Mouse (Mus musculus) urinary bladder, adult 2 months (tissue): ENCODE results near the gene Snd1. TPM values are rescaled to one million over a fixed set of nuclear protein-coding genes. Genes with fewer than 3 reads are reported as not detected.

Experiments
- DNase-seq: peaks from one replicate; pipeline ENCODE4 v3.0.0; 2022; ENCODE audit warnings: low spot score
- polyA plus RNA-seq: library from polyadenylated mRNA; depleted of rRNA; stranded (reverse); fragments of >200 nt; gene quantifications from 2 replicates; pipeline ENCODE4 v1.2.3, GENCODE M21; 2012

Gene Snd1
- polyA plus RNA-seq, 1 experiment: 94.2 TPM

DNA sequence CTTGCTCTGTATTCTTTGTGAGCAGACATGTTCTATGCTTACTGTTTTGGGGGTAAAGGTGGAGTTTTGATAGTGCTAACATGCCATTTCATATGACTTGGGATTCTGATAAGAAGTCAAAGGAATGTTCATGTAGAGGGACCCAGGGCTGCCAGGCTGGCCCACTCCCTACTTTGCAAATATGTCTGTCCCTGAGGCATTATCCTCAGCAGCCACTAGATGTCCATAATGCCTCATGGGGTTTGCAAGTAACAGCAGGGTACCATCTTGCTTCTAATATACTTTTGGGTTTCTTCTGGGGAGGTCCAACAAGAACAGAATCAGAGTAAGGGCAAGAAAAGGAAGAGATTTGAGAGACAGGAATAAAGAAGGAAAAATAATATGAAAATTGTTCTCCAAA is 361.7 kb downstream of the Snd1 start:
- no peak for DNase-seq

DNA sequence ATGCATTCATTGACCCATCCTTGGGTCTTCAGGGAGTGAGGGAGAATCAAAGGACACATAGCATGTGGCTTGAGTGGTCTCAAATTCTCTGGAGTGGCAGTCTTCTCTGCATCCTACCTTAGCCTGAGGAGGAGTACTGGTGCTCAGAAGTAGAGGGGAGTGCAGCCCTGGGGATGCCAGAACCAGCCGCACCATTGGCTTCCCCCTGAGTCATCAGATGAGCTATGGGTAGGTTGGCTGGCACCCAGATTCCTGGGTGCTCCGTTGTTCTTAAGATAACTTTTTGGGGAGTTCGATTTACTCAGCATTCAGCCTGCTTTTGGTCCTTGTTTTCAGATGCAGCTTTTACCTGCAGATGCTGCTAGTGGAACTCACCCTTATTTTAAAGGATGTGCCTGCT is 366.6 kb downstream of the Snd1 start:
- DNase-seq: no peak

DNA sequence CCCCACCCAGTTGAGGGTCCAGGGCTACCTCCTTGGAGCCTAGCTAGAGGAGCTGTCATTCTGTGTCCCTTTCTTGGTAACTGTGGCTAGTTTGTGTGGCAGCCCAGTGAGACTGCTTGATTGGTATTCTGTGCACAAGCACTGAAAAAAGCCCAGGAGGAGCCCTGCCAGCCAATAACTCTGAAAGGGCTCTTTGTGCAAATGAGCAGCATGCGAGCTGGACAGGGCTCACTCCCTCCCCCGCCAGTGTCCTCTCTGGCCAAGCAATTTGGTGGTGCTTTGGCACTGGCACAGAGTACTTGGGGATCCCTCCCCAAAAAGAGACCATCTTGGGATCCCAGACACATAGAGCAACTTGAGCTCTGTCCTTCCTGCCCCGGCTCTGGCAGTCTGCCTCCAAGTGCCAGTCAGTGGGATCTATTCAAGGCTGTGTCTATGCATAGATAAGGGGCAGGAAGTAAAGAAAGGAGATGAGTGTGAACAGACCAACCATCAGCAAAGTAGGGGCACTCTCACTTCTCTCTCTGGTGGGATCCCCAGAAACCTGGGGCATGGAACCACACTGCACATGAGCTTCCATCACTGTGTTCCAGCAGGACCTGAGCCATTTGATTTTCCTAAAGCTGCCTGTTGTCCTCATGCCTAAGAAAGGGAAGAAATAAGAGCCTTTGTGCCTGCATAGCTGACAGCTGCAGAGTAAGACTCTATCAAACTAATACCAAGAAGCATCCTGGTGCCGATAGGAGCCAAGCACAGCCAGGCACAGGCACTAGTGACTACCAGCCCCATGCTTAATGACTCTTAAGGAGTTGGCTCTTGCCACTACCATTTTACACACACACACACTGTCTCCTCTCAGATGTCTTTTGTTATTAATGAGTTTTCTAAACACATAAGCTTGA is 367.7 kb downstream of the Snd1 start:
- DNase-seq: no peak

DNA sequence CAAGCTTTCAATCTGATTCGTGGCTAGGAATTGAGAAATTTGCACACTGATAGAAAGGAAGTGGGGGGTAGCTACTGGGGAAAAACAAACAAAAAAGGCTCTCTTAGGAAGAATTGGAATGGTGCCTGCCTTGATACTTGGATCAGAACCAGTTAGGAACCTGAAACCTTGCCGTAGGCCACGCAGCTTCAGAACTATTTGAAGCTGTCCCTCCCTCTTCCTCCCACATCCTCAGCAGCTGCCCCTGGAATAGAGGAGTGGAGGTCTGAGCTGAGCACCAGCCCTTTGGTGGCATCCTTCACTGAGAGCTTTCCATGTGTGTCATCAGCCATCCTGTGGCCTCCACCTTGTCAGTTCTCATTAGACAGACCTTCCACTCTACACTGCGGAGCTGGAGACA is 370.7 kb downstream of the Snd1 start:
- no peak for DNase-seq

DNA sequence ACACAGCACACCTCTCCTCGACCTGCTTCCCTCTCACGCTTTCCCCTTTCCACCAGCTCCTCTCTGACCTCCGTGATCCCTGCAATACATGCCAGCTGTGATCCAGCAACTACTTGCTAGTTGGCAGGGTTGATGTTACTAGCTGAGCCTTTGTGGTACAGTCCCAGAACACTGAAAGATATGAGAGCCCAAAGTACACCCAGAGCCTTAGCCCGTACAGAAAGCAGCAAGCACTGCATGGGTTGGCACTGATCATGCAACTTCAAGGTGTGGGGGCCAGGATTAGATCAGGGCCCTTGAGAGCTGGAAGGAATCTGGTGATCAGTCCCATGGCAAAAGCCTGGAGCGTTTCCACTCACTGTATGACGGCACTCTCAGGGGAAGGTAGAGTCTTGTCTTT is 372.7 kb downstream of the Snd1 start:
- no peak for DNase-seq

DNA sequence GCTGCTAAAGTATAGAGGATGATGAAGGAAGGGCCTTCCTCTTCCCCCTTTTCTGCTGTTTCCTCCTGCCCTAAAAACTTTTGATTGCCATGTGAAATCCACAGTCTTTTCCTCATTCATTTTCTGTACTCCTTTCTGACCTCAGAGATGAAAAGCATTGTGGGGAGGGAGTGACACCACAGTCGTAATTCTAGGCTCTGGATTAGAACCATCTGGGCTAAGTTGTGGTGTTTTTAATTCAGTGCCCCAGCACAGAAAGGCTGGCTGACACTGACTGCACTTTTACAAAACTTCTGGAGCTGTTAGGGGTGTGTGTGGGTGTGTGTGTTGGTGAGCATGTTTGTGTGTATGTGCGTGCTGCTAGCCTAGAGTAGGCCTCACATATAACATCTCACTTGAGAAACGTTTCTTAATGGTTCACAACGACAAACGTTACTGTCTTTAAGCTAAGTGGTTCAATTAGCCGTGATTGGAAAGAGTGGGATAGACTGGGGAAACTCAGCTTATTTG is 373.4 kb downstream of the Snd1 start:
- no peak for DNase-seq

DNA sequence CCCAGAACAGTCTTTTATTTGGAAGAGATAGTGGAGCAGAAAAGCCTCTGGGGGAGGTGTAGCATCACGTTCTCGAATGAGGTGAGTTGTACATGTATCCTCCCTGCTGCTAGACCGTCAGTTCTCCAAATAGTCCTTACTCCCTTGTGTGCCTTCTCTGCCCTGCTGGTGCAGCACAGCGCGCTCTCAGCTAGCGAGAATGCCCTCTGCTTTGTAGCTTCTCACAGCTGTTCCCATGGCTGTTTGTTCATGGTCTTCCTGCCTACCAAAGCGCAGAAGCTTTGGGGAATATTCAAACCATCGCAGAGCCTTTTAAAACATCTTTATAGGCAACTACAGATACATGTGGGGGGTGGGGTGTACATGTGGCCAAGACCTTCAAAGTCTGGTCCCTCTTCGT is 374.0 kb downstream of the Snd1 start:
- DNase-seq: no peak

DNA sequence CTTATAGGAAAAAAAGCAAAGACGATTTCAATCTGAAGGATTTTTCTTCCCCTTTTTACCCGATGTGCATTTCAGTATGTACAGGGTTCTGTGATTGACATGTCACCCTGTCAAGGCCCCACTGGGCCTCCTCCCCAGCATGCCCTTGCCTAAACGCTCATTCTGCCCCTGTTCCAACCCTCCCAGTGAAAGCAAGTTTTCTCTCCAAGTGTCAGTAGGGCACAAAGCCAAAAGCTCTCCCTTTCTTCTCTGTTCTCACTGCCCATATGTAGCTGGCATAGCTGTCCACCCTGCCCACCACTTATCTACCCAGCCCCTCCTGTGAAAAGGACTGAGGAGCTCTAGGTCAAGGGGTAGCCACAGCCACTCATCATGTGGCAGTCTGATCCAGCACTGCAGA is 374.4 kb downstream of the Snd1 start:
- DNase-seq: no peak

DNA sequence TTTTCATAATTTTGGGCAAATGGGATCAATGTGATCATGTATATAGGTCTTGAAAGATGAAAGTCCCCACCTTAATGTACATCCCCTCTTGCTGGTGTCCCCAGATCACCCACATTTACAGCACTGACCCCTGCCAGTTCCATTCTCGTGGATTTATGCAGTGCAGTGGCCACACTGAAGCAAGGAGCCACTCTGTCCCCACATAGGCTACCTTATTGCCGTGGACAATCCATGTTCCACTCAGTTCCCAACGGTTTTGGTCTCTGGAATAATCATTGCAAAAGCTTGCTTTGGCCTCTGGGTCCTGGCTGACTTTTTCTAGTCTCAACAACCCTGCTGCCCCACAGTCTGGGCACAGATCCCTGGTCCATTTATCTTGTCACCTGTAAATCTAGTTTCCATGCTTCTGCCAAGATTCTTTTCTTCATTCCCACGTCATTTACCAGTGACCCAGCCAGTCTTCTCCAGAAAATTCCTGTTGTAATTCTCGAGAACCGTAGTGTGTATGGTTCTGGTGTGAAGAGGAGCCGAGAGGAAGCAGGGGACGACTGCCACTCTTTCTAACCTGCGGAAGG is 375.5 kb downstream of the Snd1 start:
- no peak for DNase-seq

DNA sequence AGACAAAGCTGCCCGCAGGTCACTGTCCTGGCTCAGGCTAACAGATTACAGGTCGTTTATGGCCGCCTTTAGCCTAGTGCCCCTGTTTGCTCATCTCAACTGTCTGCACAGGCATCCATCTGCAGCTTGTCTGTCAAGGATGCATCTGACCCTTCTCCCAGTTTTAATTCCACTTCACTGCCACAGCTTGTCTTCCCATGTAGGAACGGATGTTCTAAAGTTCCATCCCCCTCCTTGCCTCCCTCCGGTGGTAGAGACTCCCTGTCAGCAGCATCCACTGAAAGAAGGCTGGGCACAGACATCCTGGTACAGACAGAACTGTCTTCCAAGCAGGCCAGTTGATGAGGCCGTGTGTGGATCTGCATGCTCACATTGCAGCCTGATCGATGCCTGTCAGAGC is 377.4 kb downstream of the Snd1 start:
- no peak for DNase-seq

DNA sequence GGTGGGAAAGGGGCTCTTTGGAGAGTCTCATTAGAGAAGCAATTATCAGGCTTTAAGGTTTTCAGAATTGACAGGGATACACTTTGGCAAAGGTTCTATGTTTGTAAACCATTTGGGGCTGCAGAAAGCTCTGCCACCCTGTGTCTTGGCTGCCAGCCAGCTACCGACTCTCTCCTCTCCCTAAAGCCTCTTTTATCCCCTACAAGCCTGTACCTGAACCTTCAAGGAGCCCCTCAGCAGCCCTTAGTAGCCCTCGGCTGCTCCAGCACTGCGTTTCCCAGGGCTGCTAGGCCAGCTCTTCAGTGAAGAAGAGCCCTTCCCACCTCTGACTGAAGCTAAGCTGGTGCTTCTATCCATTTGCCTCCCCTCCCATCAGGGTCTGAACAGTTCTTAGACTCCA is 378.2 kb downstream of the Snd1 start:
- no peak for DNase-seq

DNA sequence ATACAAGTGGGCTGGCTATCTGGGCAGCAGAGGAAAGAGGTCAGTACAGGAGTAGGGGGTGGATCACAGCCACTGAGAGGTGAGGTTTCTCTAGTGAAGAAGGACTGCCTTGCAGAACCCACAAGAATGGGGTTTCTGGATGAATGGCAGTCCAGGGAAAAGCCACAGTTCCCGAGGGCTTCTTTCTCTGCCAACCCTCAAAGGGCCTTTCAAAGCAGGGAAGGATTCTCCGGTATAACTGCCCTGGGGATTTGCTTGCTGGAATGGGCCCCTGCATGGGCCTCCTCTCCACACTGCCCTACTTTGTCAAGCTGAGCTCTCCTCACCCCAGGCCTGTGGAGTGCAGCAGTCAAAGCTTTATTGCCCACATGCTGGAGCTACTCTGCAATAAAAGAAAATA is 378.7 kb downstream of the Snd1 start:
- DNase-seq: no peak

DNA sequence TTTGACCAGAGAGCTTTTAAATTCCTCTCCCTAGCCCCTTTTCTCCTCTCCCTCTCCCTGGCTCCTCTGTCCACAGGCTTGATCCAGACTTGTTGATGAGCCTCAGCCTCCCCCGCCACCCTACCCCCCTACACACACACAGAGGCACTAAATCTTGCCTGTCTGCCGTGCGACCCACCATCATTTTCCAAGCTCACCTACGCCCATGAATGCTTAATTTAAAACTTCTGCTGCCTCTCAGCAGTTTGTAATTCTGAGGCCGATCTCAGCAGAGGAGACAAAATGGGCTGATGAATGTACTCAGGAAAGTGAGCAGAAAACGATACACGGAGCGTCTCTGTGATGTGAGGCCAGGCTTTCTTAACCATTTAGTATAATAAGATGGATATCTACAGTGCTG is 379.7 kb downstream of the Snd1 start:
- DNase-seq: no peak

DNA sequence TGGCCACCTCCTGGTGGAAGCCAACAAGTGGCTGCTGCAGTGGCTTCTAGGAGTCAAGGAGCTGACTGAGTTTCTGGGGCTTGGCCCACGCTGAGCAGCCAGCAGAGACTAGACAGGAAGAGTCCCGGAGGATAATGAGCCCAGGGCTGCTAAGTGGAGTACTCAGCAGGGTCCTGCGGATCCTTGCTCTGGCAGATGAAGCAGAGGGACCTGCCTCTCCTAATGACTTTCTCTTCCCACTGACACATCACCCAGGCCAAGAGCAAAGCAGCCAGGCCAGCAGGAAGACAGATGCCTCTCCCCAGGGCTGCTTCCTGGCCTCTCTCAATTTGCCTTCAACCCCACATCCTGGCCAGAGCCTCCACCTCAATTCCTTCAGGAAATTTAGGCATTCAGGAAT is 380.5 kb downstream of the Snd1 start:
- no peak for DNase-seq

DNA sequence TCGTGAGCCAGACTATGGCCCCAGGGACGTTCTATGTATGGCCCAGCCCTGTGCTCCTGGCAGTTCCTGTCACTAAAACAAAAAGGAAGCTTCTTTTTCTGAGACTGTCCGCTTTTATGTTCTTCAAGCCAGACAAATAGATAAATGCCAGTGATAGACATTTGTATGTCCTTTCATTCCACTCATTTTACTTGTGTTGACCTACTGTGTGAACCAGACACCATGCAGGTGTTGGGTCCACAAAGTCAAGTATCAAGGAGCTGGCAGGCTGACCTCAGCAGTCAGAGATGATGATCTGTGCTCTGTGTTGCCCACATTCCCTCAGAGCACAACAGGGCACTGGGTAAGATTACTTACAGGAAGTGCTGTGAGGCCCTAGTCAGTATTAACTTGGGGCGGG is 381.9 kb downstream of the Snd1 start:
- DNase-seq: no peak

DNA sequence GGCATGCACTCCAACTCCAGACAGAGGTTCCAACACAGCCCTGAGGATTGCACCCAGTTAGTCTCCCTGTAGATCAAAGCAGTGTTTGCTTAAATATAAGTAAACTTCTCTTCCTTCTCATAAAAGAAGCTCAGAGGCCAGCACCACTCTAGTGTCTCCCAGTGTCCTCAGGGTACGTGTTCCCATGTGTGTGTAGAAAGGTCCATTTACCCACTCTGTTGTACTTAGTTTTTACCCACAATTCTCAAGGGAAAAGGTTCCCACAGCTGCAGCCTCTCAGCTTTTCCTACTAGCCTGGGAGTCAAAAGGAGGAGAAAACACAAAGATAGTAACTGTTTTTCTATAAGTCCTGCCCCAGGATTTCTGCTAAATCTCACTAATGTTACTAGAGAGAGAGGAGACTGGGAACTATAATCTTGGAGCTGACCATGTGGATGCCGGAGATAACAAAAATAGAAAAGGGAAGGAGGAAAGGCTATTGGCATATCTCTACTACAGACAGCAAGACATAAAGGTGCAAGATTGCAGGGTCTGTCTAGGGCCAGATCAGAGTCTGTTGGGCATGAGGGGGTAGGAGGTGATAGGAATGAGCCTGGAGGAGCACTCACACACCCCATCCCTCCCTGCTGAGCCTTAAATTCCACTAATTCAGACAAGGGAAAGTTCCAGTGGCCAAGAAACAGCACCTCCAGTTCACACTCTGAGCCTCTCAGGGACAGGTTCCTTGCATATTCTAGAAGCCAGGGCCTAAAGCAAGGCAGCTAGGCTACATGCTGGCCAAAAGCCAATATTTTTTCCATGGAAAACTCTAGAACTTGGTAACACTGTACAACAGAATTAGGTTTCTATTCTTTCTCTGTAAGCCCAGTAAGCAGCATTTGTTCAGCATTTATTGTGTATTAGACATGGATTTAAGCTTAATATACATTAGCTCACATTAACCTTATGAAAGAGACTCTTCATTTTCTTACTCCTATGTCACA is 382.6 kb downstream of the Snd1 start:
- no peak for DNase-seq

DNA sequence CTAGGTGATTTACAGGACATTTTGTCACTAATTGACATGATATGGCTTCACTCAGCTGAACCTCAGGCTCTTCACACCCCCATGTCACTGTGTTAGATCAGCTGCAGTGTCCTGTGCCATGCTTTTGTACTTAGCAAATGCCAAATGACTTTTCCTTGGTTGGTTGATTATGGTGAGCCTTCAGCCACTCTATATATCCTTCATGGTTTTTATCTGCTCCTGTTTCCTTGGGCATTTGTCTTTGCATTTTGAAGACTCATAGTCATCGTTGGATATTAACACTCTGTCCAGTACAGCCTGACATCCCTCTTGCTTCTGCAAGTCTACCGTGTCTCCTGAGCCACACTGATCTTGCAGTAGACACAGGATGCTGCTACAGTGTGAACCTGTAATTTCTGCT is 384.2 kb downstream of the Snd1 start:
- DNase-seq: no peak

DNA sequence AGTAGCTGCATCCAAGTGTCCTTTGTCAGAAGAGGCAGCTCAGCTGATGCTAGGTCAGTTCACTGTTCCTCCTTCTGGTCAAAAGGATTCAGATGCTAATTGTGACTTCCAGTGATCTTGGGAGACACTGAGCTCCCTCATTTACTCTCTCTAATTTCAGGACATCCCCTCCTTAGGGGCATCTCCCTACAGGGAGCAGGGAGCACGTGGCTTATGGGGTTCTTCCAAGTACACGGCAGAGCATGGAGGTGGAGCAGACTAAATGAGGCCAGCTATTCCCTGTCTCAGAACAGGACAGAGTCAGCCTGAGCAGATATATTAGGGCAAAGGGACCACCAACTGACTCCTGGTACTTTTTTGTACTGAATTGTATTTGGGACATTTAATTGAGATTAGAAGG is 385.5 kb downstream of the Snd1 start:
- DNase-seq: no peak

DNA sequence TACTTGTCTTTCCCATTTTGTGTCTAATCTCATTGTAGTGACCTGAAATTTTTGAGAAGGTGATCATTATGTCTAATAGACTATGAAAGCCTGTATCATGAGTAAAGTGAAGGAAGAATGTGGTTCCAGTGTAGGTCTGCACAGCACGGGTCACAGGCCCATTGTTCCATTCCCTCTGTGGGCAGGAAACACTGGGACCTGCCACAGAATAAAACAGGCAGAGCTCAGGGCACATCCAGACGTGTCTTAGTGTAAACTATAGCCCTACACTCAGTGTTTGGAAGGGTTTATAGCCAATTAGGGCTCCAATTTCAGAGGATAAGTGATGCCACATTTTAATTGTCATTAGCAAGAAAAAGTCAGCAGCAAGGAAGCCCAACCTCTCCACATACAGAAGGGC is 386.0 kb downstream of the Snd1 start:
- DNase-seq: no peak

DNA sequence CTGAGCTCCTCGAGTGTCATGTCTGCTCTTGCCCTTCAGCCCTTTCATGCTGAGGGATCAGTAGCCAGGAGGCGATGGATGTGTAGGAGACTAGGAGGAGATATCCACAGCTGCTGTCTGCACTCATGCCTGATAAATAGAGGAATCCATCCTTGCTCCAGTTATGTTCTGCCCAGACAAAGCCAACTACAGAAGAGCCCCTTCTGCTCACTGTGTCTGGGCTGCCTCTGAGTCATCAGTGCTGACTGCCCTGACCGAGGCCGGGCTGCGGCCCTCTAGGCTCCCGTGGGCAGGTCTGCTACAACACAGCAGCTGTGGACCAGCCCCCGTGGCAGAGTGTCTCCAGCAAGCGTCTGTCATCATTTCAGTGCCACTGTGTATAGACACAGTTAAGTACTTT is 387.4 kb downstream of the Snd1 start:
- DNase-seq: no peak

DNA sequence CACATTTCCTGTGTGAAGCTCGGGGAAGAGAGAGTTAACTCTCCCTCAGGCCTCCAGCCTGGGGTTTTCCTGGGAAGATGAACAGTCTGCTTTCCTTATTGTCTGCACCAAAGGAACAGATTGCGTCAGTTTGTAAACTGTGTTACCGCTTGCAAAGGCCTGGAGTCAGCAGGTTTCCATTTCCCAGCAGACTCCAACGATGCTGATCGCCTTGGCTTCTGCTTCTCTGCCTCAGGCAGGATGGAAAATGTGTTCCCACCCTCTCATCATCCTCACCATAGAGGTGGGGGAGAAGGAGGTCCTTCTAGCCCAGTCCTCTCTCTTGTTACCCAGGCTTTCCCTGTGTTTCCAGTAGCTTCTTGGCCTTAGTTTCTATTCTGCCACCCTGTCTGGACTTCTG is 389.7 kb downstream of the Snd1 start:
- DNase-seq: no peak

DNA sequence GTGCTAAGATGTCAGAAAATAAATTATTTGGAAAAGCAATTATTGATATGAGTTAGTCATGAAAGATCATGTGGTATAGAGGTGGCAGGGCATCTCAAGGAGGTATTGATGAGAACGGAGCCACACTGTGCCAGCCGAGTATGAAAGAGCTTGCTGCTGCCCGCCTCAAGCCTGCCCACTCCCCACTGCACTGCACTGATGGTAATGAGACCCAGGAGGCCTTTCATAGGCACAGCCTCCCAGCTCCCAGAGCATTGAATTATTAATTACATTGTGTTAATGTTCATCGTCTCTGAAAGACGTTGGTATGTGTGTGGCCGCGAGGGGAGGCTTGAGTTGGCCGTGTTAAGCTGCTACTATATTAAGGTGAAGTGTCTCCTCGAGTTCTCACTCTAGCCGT is 390.2 kb downstream of the Snd1 start:
- no peak for DNase-seq
